Mouse (Mus musculus) embryonic facial prominence, embryonic 12.5 days (tissue): ENCODE data around the gene Iqgap1. TPM values are rescaled to one million over a fixed set of nuclear protein-coding genes. Genes with fewer than 3 reads are reported as not detected.

Source experiments
- ATAC-seq: fragments of 200-750 bp; cut with Nextera tagmentation; 2 replicates; pipeline ENCODE4 v1.8.0; 2017; ENCODE audit not compliant: insufficient number of reproducible peaks, insufficient read depth, low FRiP score, low TSS enrichment
- H3K27ac ChIP-seq: fragments of 300-500 bp; sonication (generic); 2 replicates; pipeline ENCODE4 v1.5.1; 2016; ENCODE audit warnings: mild to moderate bottlenecking
- H3K27me3 ChIP-seq: fragments of 300-500 bp; sonication (generic); 2 replicates; pipeline ENCODE4 v1.6.1; 2016; ENCODE audit warnings: mild to moderate bottlenecking, moderate library complexity
- H3K36me3 ChIP-seq: fragments of 300-500 bp; sonication (generic); 2 replicates; pipeline ENCODE4 v1.6.1; 2016; ENCODE audit warnings: mild to moderate bottlenecking
- H3K4me1 ChIP-seq: fragments of 300-500 bp; sonication (generic); 2 replicates; pipeline ENCODE4 v1.6.1; 2016
- H3K4me2 ChIP-seq: fragments of 300-500 bp; sonication (generic); replicated peaks from 2 replicates; pipeline ENCODE4 v1.6.1; 2016; ENCODE audit warnings: mild to moderate bottlenecking, moderate library complexity
- H3K4me3 ChIP-seq: fragments of 300-500 bp; sonication (generic); 2 replicates; pipeline ENCODE4 v1.5.1; 2016; ENCODE audit warnings: mild to moderate bottlenecking
- H3K9ac ChIP-seq: fragments of 300-500 bp; sonication (generic); 2 replicates; pipeline ENCODE4 v1.6.1; 2016; ENCODE audit warnings: mild to moderate bottlenecking, moderate library complexity
- H3K9me3 ChIP-seq: fragments of 300-500 bp; sonication (generic); 2 replicates; pipeline ENCODE4 v1.6.1; 2016; ENCODE audit warnings: mild to moderate bottlenecking, moderate library complexity
- WGBS: fragments of 180-500 bp; shearing (Covaris S2); methylation state at CpG from one replicate; pipeline ENCODE4 v1.1.7; 2016; 5-methylcytosine and 5-hydroxymethylcytosine counted together
- polyA plus RNA-seq: library from polyadenylated mRNA; unstranded; fragments of >200 nt; fragmentation: Nextera tagmentation; extraction: Ambion mirVana; gene quantifications from 2 replicates; pipeline ENCODE4 v1.2.1, GENCODE M21; 2016

Gene Iqgap1
- polyA plus RNA-seq, 1 experiment from 2014 or later: 45.1 TPM

DNA sequence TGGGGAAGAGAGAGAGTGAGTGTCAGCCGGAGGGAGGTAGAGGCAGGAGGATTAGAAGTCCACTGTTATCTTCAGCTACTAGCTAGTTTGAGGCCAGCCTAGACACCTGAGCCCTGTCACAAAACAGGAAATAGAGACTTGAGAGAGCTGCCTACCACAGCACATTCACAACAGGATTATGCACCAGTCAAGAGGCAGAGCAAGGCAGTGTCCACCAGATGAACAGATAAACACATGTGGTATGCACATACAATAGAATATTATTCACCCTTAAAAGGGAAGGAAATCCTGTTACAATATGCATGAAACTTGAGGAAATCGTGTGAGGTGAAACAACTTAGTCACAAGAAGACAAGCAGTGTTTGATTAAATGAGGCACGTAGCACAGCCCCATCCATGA is 153.5 kb downstream of the Iqgap1 start:
- Histone ChIP-seq H3K27me3 (no peaks in the 10 kb centered on the region), H3K9ac (no peak overlapping the region), H3K9me3 (no peaks in the 10 kb centered on the region), H3K27ac (no peak overlapping the region), H3K36me3 (peaks cover 2% of the 10 kb centered on the region; the same call in 1 of the 2 replicates), H3K4me2 (no peak overlapping the region), H3K4me1 (peaks cover 16% of the 10 kb centered on the region), H3K4me3 (no peak overlapping the region)
- WGBS: 64% methylated on average over 3 of the region's 3 CpGs
- ATAC-seq: no peak

GRCm38 (mm10) chr7:80670889-80671288 is 154.9 kb downstream of the Iqgap1 start:
- H3K9me3 ChIP-seq: no peaks in the 10 kb centered on the region
- no peak overlapping the region for H3K9ac ChIP-seq
- H3K36me3 ChIP-seq: peaks cover 2% of the 10 kb centered on the region; the same call in 1 of the 2 replicates
- H3K4me2 ChIP-seq: no peak overlapping the region
- H3K4me3 ChIP-seq: no peak overlapping the region
- no peaks in the 10 kb centered on the region for H3K27me3 ChIP-seq
- H3K4me1 ChIP-seq: peaks cover 27% of the 10 kb centered on the region
- H3K27ac ChIP-seq: no peak overlapping the region
- WGBS: 85% methylated on average over 6 of the region's 6 CpGs
- ATAC-seq: no peak

DNA sequence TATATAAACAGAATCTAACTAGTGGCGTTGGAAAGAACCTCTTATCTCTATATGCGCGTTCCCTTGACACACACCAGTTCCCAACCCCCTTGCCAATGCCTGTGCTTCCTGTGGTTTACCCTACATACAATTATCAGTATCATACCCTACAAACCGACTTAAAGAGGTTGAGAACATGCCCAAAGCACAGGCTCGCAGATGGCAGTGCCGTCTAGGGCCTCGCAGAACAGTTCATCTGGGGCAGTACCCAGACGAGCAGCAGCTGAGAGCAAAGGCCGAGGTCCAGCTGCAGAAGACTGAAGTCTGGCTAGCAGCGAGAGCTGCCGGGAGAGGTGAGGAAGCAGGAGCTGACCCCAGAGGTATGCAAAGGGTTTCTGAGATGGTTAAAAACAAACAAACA is 158.6 kb downstream of the Iqgap1 start:
- WGBS: 42% methylated on average over 11 of the region's 11 CpGs
- H3K27me3 ChIP-seq: no peaks in the 10 kb centered on the region
- H3K36me3 ChIP-seq: peaks cover 2% of the 10 kb centered on the region; the same call in 1 of the 2 replicates
- H3K4me1 ChIP-seq: peaks cover 25% of the 10 kb centered on the region
- no peak for ATAC-seq
- H3K9ac ChIP-seq: no peak overlapping the region
- H3K9me3 ChIP-seq: no peaks in the 10 kb centered on the region
- H3K27ac ChIP-seq: peak overlapping the region; percentile 84
- no peak overlapping the region for H3K4me3 ChIP-seq
- H3K4me2 ChIP-seq: no peak overlapping the region

- no peak overlapping the region for H3K9ac ChIP-seq
- 25% methylated on average over 10 of the region's 10 CpGs for WGBS
- no peaks in the 10 kb centered on the region for H3K9me3 ChIP-seq
- no peak overlapping the region for H3K4me3 ChIP-seq
- H3K4me1 ChIP-seq: peaks cover 25% of the 10 kb centered on the region
- H3K36me3 ChIP-seq: no peaks in the 10 kb centered on the region
- peak overlapping the region; percentile 84 for H3K27ac ChIP-seq
- no peak overlapping the region; the same call in 1 of the 2 replicates for H3K4me2 ChIP-seq
- ATAC-seq: peak; percentile 71; the same call in 1 of the 2 replicates
- H3K27me3 ChIP-seq: no peaks in the 10 kb centered on the region
Observed at GRCm38 (mm10) chr7:80666198-80666915, 159.4 kb downstream of the Iqgap1 start.

Other genes with a start within 250 kb of the Iqgap1 start
- gene Crtc3, start 137.1 kb downstream of the Iqgap1 start, polyA plus RNA-seq: 25.0 and 29.2 TPM in 2 replicates
- gene Zscan2, start 34.9 kb upstream of the Iqgap1 start, polyA plus RNA-seq: 3.6 and 5.2 TPM in 2 replicates
- 32.8 and 34.6 TPM in 2 replicates for gene Wdr73, start 75.3 kb upstream of the Iqgap1 start, polyA plus RNA-seq
- 6.1 and 6.2 TPM in 2 replicates for gene Nmb, start 79.1 kb upstream of the Iqgap1 start, polyA plus RNA-seq
- gene Sec11a, start 121.8 kb upstream of the Iqgap1 start, polyA plus RNA-seq: 208 and 219 TPM in 2 replicates
- 13.7 and 14.1 TPM in 2 replicates for gene Zfp592, start 167.7 kb upstream of the Iqgap1 start, polyA plus RNA-seq
- gene Alpk3, start 231.6 kb upstream of the Iqgap1 start, polyA plus RNA-seq: 0.73 and 1.00 TPM in 2 replicates